Mouse (Mus musculus) lung, adult 18-20 months (tissue): ENCODE data around the gene Cnfn.
"Not testable (repeated sequence)": the region's sequence is repeated elsewhere in the genome, so short reads cannot be mapped to it uniquely, and the experiment has no call there.

Experiments
- DNase-seq, 2 experiments: peaks; one replicate each; pipeline ENCODE4 v3.0.0; 2022; ENCODE audit warnings: mixed read lengths in 2 of 2

Gene Cnfn

GRCm38 (mm10) chr7:25365937-25366625 is 3.4 kb downstream of the Cnfn start:
- no peak for DNase-seq

GRCm38 (mm10) chr7:25363632-25364031 is 5.9 kb downstream of the Cnfn start:
- DNase-seq = no peak

GRCm38 (mm10) chr7:25363151-25363550 is 6.4 kb downstream of the Cnfn start:
- DNase-seq = no peak

GRCm38 (mm10) chr7:25358721-25359206 is 10.8 kb downstream of the Cnfn start:
- DNase-seq = no peak

GRCm38 (mm10) chr7:25348861-25349260 is 20.7 kb downstream of the Cnfn start:
- DNase-seq = no peak

- DNase-seq = no peak
These were observed 28.3 kb downstream of the Cnfn start for GRCm38 (mm10) chr7:25341000-25341784.

GRCm38 (mm10) chr7:25339329-25339728 is 30.2 kb downstream of the Cnfn start:
- no peak for DNase-seq

- DNase-seq = no peak
These were observed 35.1 kb downstream of the Cnfn start for GRCm38 (mm10) chr7:25334472-25334871.

GRCm38 (mm10) chr7:25333596-25334307 is 35.8 kb downstream of the Cnfn start:
- peak; percentile 69 to 72 for DNase-seq

GRCm38 (mm10) chr7:25326233-25326632 is 43.3 kb downstream of the Cnfn start:
- no peak for DNase-seq

GRCm38 (mm10) chr7:25325431-25325830 is 44.1 kb downstream of the Cnfn start:
- not testable (repeated sequence) for DNase-seq

GRCm38 (mm10) chr7:25323219-25323618 is 46.3 kb downstream of the Cnfn start:
- peak in 1 of 2 experiments; percentile 11 for DNase-seq

GRCm38 (mm10) chr7:25322058-25322484 is 47.5 kb downstream of the Cnfn start:
- peak in 1 of 2 experiments; percentile 33 for DNase-seq
